In genomic region chr11:16411736-16412135, GRCm38 (mm10) we compare ENCODE assay signal across 22 mouse cellular contexts.
DNase-seq lines count a peak whose midpoint lies in the region; ATAC-seq and TF ChIP-seq lines count a peak whose summit lies in the region.
"Had no signal": no experiment of that assay in that cellular context is flagged by ENCODE, and none has a peak within 500 bp of the region (broad histone marks: within the 10 kb centered on the region; RNA-seq: fewer than 3 reads in every experiment).

No protein-coding gene starts in this region.

- H3K27ac ChIP-seq in kidney, adult 2 months (ENCODE audit: insufficient read depth, low read depth, low read length): no peak overlapping the region
- H3K27ac ChIP-seq in midbrain, embryonic 13.5 days: no peak overlapping the region
- no peak overlapping the region for H3K27ac ChIP-seq in midbrain, postnatal 0 days (ENCODE audit: low read depth, low read length)
- H3K27ac ChIP-seq: embryonic facial prominence, embryonic 12.5 days; heart, embryonic 15.5 days; limb, embryonic 12.5 days; liver, embryonic 13.5 days; stomach, postnatal 0 days had no signal

- no peak for TF ChIP-seq POLR2A in kidney, adult 2 months (IDR thresholded peaks at IDR 0.05; ENCODE audit: low read depth, low read length)

- ATAC-seq in midbrain, embryonic 13.5 days: peak; percentile 40; the same call in 1 of the 2 replicates
- ATAC-seq in midbrain, postnatal 0 days (ENCODE audit: low FRiP score): no peak

- TF ChIP-seq CTCF in kidney, adult 2 months (conservative IDR thresholded peaks at IDR 0.05; ENCODE audit: insufficient read depth, insufficient read length, low read depth, low read length): no peak
- TF ChIP-seq CTCF in midbrain, postnatal 0 days (IDR thresholded peaks at IDR 0.05): no peak

- no peaks in the 10 kb centered on the region for H3K27me3 ChIP-seq in kidney, adult 2 months (replicated peaks; ENCODE audit: control insufficient read depth, insufficient read depth, low read length)
- no peaks in the 10 kb centered on the region for H3K27me3 ChIP-seq in midbrain, embryonic 13.5 days
- H3K27me3 ChIP-seq in midbrain, postnatal 0 days (ENCODE audit: insufficient read depth, low read length): no peaks in the 10 kb centered on the region
- H3K27me3 ChIP-seq: embryonic facial prominence, embryonic 12.5 days; heart, embryonic 15.5 days; limb, embryonic 12.5 days; liver, embryonic 13.5 days; megakaryocyte, embryonic 14.5 days had no signal

- no peak overlapping the region for H3K4me2 ChIP-seq in midbrain, embryonic 13.5 days (replicated peaks)
- H3K4me2 ChIP-seq in midbrain, postnatal 0 days (ENCODE audit: low read depth, low read length, poor library complexity, severe bottlenecking): no peak overlapping the region
- H3K4me2 ChIP-seq: embryonic facial prominence, embryonic 12.5 days; heart, embryonic 15.5 days; limb, embryonic 12.5 days; liver, embryonic 13.5 days; lung, embryonic 14.5 days had no signal

- 31% methylated on average over 1 of the region's 1 CpGs for WGBS in kidney, adult 2 months
- WGBS in midbrain, embryonic 13.5 days: 71% methylated on average over 1 of the region's 1 CpGs
- 67% methylated on average over 1 of the region's 1 CpGs for WGBS in midbrain, postnatal 0 days

- H3K9me3 ChIP-seq in midbrain, embryonic 13.5 days: no peaks in the 10 kb centered on the region
- H3K9me3 ChIP-seq in midbrain, postnatal 0 days (ENCODE audit: low read length): no peaks in the 10 kb centered on the region
- H3K9me3 ChIP-seq: embryonic facial prominence, embryonic 12.5 days; heart, embryonic 15.5 days; limb, embryonic 12.5 days; liver, embryonic 13.5 days; megakaryocyte, embryonic 14.5 days had no signal

- DNase-seq in embryo, embryonic 10.5 days (ENCODE audit: low spot score): peak; percentile 3
- DNase-seq in embryo, embryonic 9.5 days (ENCODE audit: extremely low spot score): no peak
- DNase-seq in kidney, adult 2 months: peak; percentile 54
- no peak for DNase-seq in kidney, postnatal 10 days
- no peak for DNase-seq in midbrain, postnatal 0 days (ENCODE audit: low spot score)
- DNase-seq in spleen, adult 12 weeks (ENCODE audit: low spot score): no peak
- no peak for DNase-seq in retina, postnatal 1 day
- DNase-seq: adrenal gland, postnatal 10 days; cerebellum, adult 9-10 months; forebrain, postnatal 0 days; gastrocnemius, postnatal 14 days; heart, adult 18-20 months; heart, postnatal 36 days; liver, embryonic 13.5 days; lung, embryonic 14.5 days; lung, postnatal 36 days had no signal

- no peak overlapping the region for H3K9ac ChIP-seq in midbrain, embryonic 13.5 days (replicated peaks)
- no peak overlapping the region for H3K9ac ChIP-seq in midbrain, postnatal 0 days (replicated peaks; ENCODE audit: low read length, poor library complexity, severe bottlenecking)
- H3K9ac ChIP-seq: embryonic facial prominence, embryonic 12.5 days; forebrain, postnatal 0 days; heart, embryonic 15.5 days; limb, embryonic 12.5 days; liver, embryonic 13.5 days; lung, embryonic 14.5 days had no signal

- H3K4me1 ChIP-seq in kidney, adult 2 months (ENCODE audit: control insufficient read depth, insufficient read depth, low read length): peaks cover 2% of the 10 kb centered on the region; the same call in 1 of the 2 replicates
- H3K4me1 ChIP-seq in midbrain, embryonic 13.5 days (replicated peaks): no peaks in the 10 kb centered on the region
- no peaks in the 10 kb centered on the region for H3K4me1 ChIP-seq in midbrain, postnatal 0 days (ENCODE audit: insufficient read depth, low read length)
- H3K4me1 ChIP-seq: embryonic facial prominence, embryonic 12.5 days; heart, embryonic 15.5 days; limb, embryonic 12.5 days; liver, embryonic 13.5 days; megakaryocyte, embryonic 14.5 days had no signal

- H3K36me3 ChIP-seq in kidney, adult 2 months (ENCODE audit: control insufficient read depth, insufficient read depth, low read length): no peaks in the 10 kb centered on the region
- H3K36me3 ChIP-seq in midbrain, embryonic 13.5 days: no peaks in the 10 kb centered on the region
- no peaks in the 10 kb centered on the region for H3K36me3 ChIP-seq in midbrain, postnatal 0 days (ENCODE audit: insufficient read depth, low read length)
- H3K36me3 ChIP-seq: embryonic facial prominence, embryonic 12.5 days; heart, embryonic 15.5 days; limb, embryonic 12.5 days; liver, embryonic 13.5 days had no signal

- H3K4me3 ChIP-seq in kidney, adult 2 months (ENCODE audit: insufficient read depth, low read depth, low read length): no peak overlapping the region
- no peak overlapping the region for H3K4me3 ChIP-seq in midbrain, embryonic 13.5 days (replicated peaks)
- no peak overlapping the region for H3K4me3 ChIP-seq in midbrain, postnatal 0 days (ENCODE audit: low read depth, low read length)
- H3K4me3 ChIP-seq: embryonic facial prominence, embryonic 12.5 days; heart, embryonic 15.5 days; limb, embryonic 12.5 days; liver, embryonic 13.5 days; megakaryocyte, embryonic 14.5 days had no signal

Comparison
In these comparisons a context has a peak if more than half of its experiments do, and no peak if none do; other contexts are left out.
1. DNase-seq: peak in embryo, embryonic 10.5 days (single experiment) and kidney, adult 2 months (single experiment); none in embryo, embryonic 9.5 days (single experiment), kidney, postnatal 10 days (single experiment), midbrain, postnatal 0 days (single experiment), spleen, adult 12 weeks (single experiment) and retina, postnatal 1 day (single experiment).